In the genomic region with DNA sequence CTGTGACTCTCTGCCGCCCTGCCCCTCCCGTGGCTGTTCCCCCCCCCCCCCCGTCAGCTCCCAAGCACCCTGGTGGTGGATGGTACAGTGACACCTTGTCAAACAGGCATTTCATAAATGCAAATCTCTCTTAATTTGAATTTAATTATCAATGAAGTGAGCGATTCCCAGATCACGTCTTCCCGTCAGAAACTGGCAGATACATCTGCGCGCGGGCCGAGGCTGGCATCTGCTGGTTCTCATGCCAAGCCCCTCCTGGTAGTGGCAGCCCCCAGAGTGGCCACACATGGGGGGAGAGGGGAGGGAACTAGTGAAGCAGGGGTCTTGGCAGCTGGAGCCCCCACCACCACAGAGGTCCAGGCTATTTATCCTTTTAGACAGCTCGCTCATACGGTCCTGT, we compare ENCODE assay signal across 20 mouse cellular contexts.
A peak's percentile ranks its signal among the peaks of the same experiment; 100 is the strongest.
DNase-seq lines count a peak whose midpoint lies in the region; ATAC-seq and TF ChIP-seq lines count a peak whose summit lies in the region.
"Had no signal": no experiment of that assay in that cellular context is flagged by ENCODE, and none has a peak within 500 bp of the region (broad histone marks: within the 10 kb centered on the region; RNA-seq: fewer than 3 reads in every experiment).

No protein-coding gene starts in this region.

- no peak overlapping the region for H3K4me3 ChIP-seq in hindbrain, embryonic 13.5 days
- H3K4me3 ChIP-seq in hindbrain, embryonic 16.5 days (ENCODE audit: low read length): no peak overlapping the region
- H3K4me3 ChIP-seq in forebrain, embryonic 14.5 days (ENCODE audit: low read depth, low read length): no peak overlapping the region
- H3K4me3 ChIP-seq in limb, embryonic 10.5 days: no peak overlapping the region
- H3K4me3 ChIP-seq: embryonic facial prominence, embryonic 15.5 days; erythroblast, embryonic 14.5 days; heart, embryonic 15.5 days had no signal

- H3K36me3 ChIP-seq in hindbrain, embryonic 13.5 days: no peaks in the 10 kb centered on the region
- no peaks in the 10 kb centered on the region for H3K36me3 ChIP-seq in hindbrain, embryonic 16.5 days (ENCODE audit: control insufficient read depth, insufficient read depth, low read length)
- no peaks in the 10 kb centered on the region for H3K36me3 ChIP-seq in forebrain, embryonic 14.5 days (ENCODE audit: control insufficient read depth, insufficient read depth, low read length)
- no peaks in the 10 kb centered on the region for H3K36me3 ChIP-seq in limb, embryonic 10.5 days
- H3K36me3 ChIP-seq: embryonic facial prominence, embryonic 15.5 days; heart, embryonic 15.5 days had no signal

- DNase-seq in brain, embryonic 14.5 days (ENCODE audit: low read depth): peak; percentile 71
- peak; percentile 61 for DNase-seq in forebrain, embryonic 14.5 days (ENCODE audit: low spot score)
- no peak for DNase-seq in limb, embryonic 10.5 days (ENCODE audit: low spot score)
- no peak for DNase-seq in frontal cortex, postnatal 36 days (ENCODE audit: low spot score in 2 of 2)
- DNase-seq: adrenal gland, adult 2 months; adrenal gland, postnatal 25 days; cerebellum, adult 11 months; cerebellum, adult 8-10 months; cerebellum, postnatal 14 days; embryo, embryonic 11 days; gastrocnemius, postnatal 36 days; heart, adult 11 months; heart, postnatal 14 days; kidney, adult 11 months had no signal

- peak overlapping the region; percentile 76 for H3K27ac ChIP-seq in hindbrain, embryonic 13.5 days
- no peak overlapping the region for H3K27ac ChIP-seq in hindbrain, embryonic 16.5 days (ENCODE audit: low read depth, low read length)
- peak overlapping the region; percentile 63 for H3K27ac ChIP-seq in forebrain, embryonic 14.5 days (ENCODE audit: low read depth, low read length)
- 0 out of 2 replicates have a peak overlapping the region, but pooled peaks have one; percentile 1 for H3K27ac ChIP-seq in limb, embryonic 10.5 days
- H3K27ac ChIP-seq: embryonic facial prominence, embryonic 15.5 days; heart, embryonic 15.5 days; hindbrain, postnatal 0 days had no signal

- no peaks in the 10 kb centered on the region for H3K27me3 ChIP-seq in hindbrain, embryonic 13.5 days
- H3K27me3 ChIP-seq in hindbrain, embryonic 16.5 days (replicated peaks; ENCODE audit: control insufficient read depth, insufficient read depth, low read length): no peaks in the 10 kb centered on the region; the same call in 1 of the 2 replicates
- H3K27me3 ChIP-seq in forebrain, embryonic 14.5 days (replicated peaks; ENCODE audit: control insufficient read depth, insufficient read depth, low read length): no peaks in the 10 kb centered on the region
- peaks cover 6% of the 10 kb centered on the region; the same call in 1 of the 2 replicates for H3K27me3 ChIP-seq in limb, embryonic 10.5 days (ENCODE audit: low read depth, poor library complexity, severe bottlenecking)
- H3K27me3 ChIP-seq: embryonic facial prominence, embryonic 15.5 days had no signal

- H3K4me2 ChIP-seq in hindbrain, embryonic 13.5 days: no peak overlapping the region
- no peak overlapping the region for H3K4me2 ChIP-seq in hindbrain, embryonic 16.5 days (ENCODE audit: low read length)
- H3K4me2 ChIP-seq in forebrain, embryonic 14.5 days (ENCODE audit: low read length): no peak overlapping the region
- H3K4me2 ChIP-seq: embryonic facial prominence, embryonic 15.5 days; heart, embryonic 15.5 days had no signal

- 59% methylated on average over 12 of the region's 12 CpGs for WGBS in hindbrain, embryonic 13.5 days
- 52% methylated on average over 12 of the region's 12 CpGs for WGBS in hindbrain, embryonic 16.5 days
- 54% methylated on average over 12 of the region's 12 CpGs for WGBS in forebrain, embryonic 14.5 days
- 95% methylated on average over 12 of the region's 12 CpGs for WGBS in limb, embryonic 10.5 days

- ATAC-seq in hindbrain, embryonic 13.5 days (ENCODE audit: low FRiP score): no peak
- ATAC-seq in hindbrain, embryonic 16.5 days: no peak
- ATAC-seq in forebrain, embryonic 14.5 days: peak; percentile 55; the same call in 1 of the 2 replicates
- ATAC-seq: hindbrain, postnatal 0 days had no signal

- no peaks in the 10 kb centered on the region for H3K9me3 ChIP-seq in hindbrain, embryonic 13.5 days
- no peaks in the 10 kb centered on the region for H3K9me3 ChIP-seq in hindbrain, embryonic 16.5 days (ENCODE audit: control insufficient read depth, low read length)
- no peaks in the 10 kb centered on the region for H3K9me3 ChIP-seq in forebrain, embryonic 14.5 days (replicated peaks; ENCODE audit: control insufficient read depth, low read length)
- no peaks in the 10 kb centered on the region for H3K9me3 ChIP-seq in limb, embryonic 10.5 days (replicated peaks)
- H3K9me3 ChIP-seq: embryonic facial prominence, embryonic 15.5 days; heart, embryonic 15.5 days had no signal

- no peak for TF ChIP-seq CTCF in brain, embryonic 14.5 days (IDR thresholded peaks at IDR 0.05; ENCODE audit: borderline replicate concordance, extremely low read depth, insufficient read depth, insufficient read length)

- TF ChIP-seq POLR2A in brain, embryonic 14.5 days (IDR thresholded peaks at IDR 0.05; ENCODE audit: borderline replicate concordance, extremely low read depth, insufficient read depth, insufficient read length, poor library complexity, severe bottlenecking): no peak

- H3K9ac ChIP-seq in hindbrain, embryonic 13.5 days: peak overlapping the region; percentile 46; the same call in 1 of the 2 replicates
- no peak overlapping the region for H3K9ac ChIP-seq in hindbrain, embryonic 16.5 days (ENCODE audit: low read depth, low read length)
- no peak overlapping the region for H3K9ac ChIP-seq in forebrain, embryonic 14.5 days (ENCODE audit: low read length)
- H3K9ac ChIP-seq: embryonic facial prominence, embryonic 15.5 days; heart, embryonic 15.5 days had no signal

- peaks cover 62% of the 10 kb centered on the region for H3K4me1 ChIP-seq in hindbrain, embryonic 13.5 days (replicated peaks)
- peaks cover 24% of the 10 kb centered on the region for H3K4me1 ChIP-seq in hindbrain, embryonic 16.5 days (ENCODE audit: control insufficient read depth, insufficient read depth, low read depth, low read length)
- peaks cover 16% of the 10 kb centered on the region for H3K4me1 ChIP-seq in forebrain, embryonic 14.5 days (ENCODE audit: control insufficient read depth, insufficient read depth, low read length)
- peaks cover 41% of the 10 kb centered on the region for H3K4me1 ChIP-seq in limb, embryonic 10.5 days

Comparison
In these comparisons a context has a peak if more than half of its experiments do, and no peak if none do; other contexts are left out.
1. DNase-seq: peak in brain, embryonic 14.5 days (single experiment) and forebrain, embryonic 14.5 days (single experiment); none in limb, embryonic 10.5 days (single experiment) and frontal cortex, postnatal 36 days (0 of 2).